ENCODE assay signal across 8 mouse cellular contexts in the genomic region with DNA sequence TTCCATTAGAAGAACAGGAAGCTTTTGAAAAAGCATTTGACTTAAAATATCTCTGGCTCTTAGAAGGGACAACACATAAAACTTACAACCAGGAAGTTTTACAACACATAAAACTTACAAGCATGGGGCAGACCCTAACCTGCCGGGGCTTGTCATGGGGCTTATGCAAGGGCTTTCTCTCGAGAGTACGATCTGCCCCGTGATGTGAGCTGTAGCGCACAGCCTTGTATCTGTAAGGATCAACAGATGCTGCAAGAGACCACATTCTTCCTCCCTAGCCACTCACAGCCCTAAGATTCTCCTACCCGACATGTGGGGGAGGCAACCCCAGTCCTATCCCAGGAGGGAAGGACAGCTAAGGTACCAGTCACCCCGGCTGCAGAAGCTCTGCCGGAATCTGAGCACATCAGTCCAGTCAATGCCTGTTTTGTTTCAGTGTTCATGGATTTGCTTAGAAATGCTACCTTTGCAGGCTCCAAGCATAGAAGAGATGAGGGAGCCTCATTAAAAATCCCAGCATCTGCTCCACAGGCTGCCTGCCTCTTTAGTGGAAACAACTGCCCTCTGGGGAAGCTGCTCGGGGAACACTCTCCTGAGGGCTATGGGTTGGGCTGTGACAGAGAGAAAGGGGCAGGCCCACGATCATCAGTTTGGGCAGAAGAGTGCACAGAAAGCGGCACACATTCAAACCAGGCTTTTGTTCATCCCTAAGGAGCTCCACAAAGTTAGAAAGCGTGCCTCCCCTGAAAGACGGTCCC.
A peak's percentile ranks its signal among the peaks of the same experiment; 100 is the strongest.
DNase-seq lines count a peak whose midpoint lies in the region; ATAC-seq and TF ChIP-seq lines count a peak whose summit lies in the region.

No protein-coding gene starts in this region.

- no peak for TF ChIP-seq CTCF in heart, postnatal 0 days (IDR thresholded peaks at IDR 0.05; ENCODE audit: low read depth)

- H3K9ac ChIP-seq in heart, embryonic 16.5 days (ENCODE audit: low read length): peak overlapping the region; percentile 83
- peak overlapping the region; percentile 41 for H3K9ac ChIP-seq in heart, postnatal 0 days (replicated peaks; ENCODE audit: low read depth, low read length)

- DNase-seq in heart, adult 9 months (ENCODE audit: low spot score in 2 of 2): no peak
- DNase-seq in brain, adult 2 months (ENCODE audit: low read depth, low spot score): peak; percentile 48
- DNase-seq in heart, postnatal 0 days (ENCODE audit: low spot score): no peak
- DNase-seq in lung, postnatal 4 days: peak; percentile 32 to 49
- no peak for DNase-seq in adrenal gland, postnatal 4 days (ENCODE audit: low spot score in 2 of 2)
- no peak for DNase-seq in left cerebral cortex, adult 18-20 months (ENCODE audit: low spot score in 2 of 2)
- no peak for DNase-seq in left cerebral cortex, adult 8-10 months (ENCODE audit: low spot score in 2 of 2)

- peak overlapping the region; percentile 98 for H3K27ac ChIP-seq in heart, embryonic 16.5 days (ENCODE audit: low read length)
- H3K27ac ChIP-seq in heart, postnatal 0 days (ENCODE audit: low read depth): peak overlapping the region; percentile 93

- peak overlapping the region; percentile 79 for H3K4me2 ChIP-seq in heart, embryonic 16.5 days (ENCODE audit: low read depth, low read length)
- peak overlapping the region; percentile 61 for H3K4me2 ChIP-seq in heart, postnatal 0 days (ENCODE audit: low read depth, low read length)

- peak; percentile 39 for ATAC-seq in heart, embryonic 16.5 days (replicated peaks; ENCODE audit: extremely low read depth, insufficient read depth, low FRiP score)
- ATAC-seq in heart, postnatal 0 days (ENCODE audit: insufficient read depth, low read depth): peak; percentile 47

- no peak for TF ChIP-seq EP300 in heart, postnatal 0 days (IDR thresholded peaks at IDR 0.05; ENCODE audit: low read depth)

- peak overlapping the region; percentile 69 for H3K4me3 ChIP-seq in heart, embryonic 16.5 days (ENCODE audit: low read length)
- H3K4me3 ChIP-seq in heart, postnatal 0 days (ENCODE audit: low read depth, low read length): peak overlapping the region; percentile 57

- no peaks in the 10 kb centered on the region for H3K9me3 ChIP-seq in heart, embryonic 16.5 days (replicated peaks; ENCODE audit: control insufficient read depth, low read length)
- no peaks in the 10 kb centered on the region for H3K9me3 ChIP-seq in heart, postnatal 0 days (replicated peaks; ENCODE audit: control insufficient read depth, low read length)

- no peaks in the 10 kb centered on the region for H3K27me3 ChIP-seq in heart, embryonic 16.5 days (ENCODE audit: control insufficient read depth, insufficient read depth, low read length)
- H3K27me3 ChIP-seq in heart, postnatal 0 days (ENCODE audit: control insufficient read depth, insufficient read depth, low read length): no peaks in the 10 kb centered on the region

- H3K4me1 ChIP-seq in heart, embryonic 16.5 days (ENCODE audit: control insufficient read depth, insufficient read depth, low read length): peaks cover 54% of the 10 kb centered on the region
- peaks cover 56% of the 10 kb centered on the region for H3K4me1 ChIP-seq in heart, postnatal 0 days (ENCODE audit: control insufficient read depth, insufficient read depth)

- H3K36me3 ChIP-seq in heart, embryonic 16.5 days (ENCODE audit: control insufficient read depth, insufficient read depth): no peaks in the 10 kb centered on the region
- H3K36me3 ChIP-seq in heart, postnatal 0 days (replicated peaks; ENCODE audit: control insufficient read depth, insufficient read depth, low read length): no peaks in the 10 kb centered on the region

- WGBS in heart, embryonic 16.5 days: 8% methylated on average over 13 of the region's 13 CpGs
- WGBS in heart, postnatal 0 days: 16% methylated on average over 13 of the region's 13 CpGs

Comparison
In these comparisons a context has a peak if more than half of its experiments do, and no peak if none do; other contexts are left out.
1. DNase-seq: peak in brain, adult 2 months (single experiment) and lung, postnatal 4 days (2 of 2); none in heart, adult 9 months (0 of 2), heart, postnatal 0 days (single experiment), adrenal gland, postnatal 4 days (0 of 2), left cerebral cortex, adult 18-20 months (0 of 2) and left cerebral cortex, adult 8-10 months (0 of 2).